Mouse (Mus musculus): ENCODE measurements at regions not wholly inside any gene's neighbourhood (a gene's known extent, or its start where the extent isn't known, plus 50 kb on each side); places are given as distances from the start of the nearest gene placed in this dataset.

DNA sequence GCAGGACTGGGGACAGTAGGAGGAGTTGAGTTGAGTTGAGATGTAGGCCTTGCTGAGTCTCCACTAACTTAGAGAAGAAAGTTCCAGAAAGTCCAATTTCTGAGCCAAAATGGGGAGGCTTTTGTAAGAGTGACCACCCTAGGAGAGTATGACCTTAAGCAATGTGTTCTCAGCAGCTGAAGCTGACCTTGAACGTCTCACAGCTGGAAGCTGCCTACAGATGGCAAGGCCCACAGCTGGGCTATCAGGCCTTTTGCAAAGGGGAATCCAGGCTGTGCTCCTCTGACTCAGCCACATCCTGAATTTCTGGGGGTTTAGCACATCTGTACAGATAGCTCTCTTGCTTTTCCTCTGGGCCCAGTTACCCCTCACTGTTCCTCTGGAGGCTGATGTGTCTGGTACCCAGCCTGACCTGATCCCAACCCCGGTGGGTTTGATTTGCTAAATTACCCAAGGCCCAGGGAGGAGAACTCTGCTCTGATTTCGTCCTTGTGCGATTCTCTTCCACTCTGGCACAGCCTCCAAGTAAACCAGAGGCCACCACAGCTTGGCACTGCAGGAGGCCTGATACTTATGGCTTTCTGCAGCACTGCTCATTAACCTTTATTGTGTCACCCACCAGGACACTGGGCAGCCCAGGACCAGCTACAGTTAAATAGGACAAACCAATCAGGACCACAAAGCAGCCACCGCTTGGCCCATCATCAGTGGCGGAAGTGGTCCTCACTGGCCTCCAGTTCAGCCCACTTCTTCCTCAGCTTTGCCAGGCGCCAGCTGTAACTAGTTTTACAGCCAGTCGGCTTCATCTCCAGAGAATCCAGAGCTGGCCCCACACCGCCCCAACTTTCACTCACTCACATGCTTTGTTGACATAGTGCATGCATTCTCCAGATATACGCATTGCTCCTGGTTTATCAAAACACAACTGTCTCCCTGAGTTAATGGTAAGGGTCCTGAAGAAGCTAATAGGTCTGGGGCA lies 276.1 kb downstream of the Bcor start:
- no peak for ATAC-seq (ENCODE audit: insufficient number of reproducible peaks, low FRiP score, low TSS enrichment)

DNA sequence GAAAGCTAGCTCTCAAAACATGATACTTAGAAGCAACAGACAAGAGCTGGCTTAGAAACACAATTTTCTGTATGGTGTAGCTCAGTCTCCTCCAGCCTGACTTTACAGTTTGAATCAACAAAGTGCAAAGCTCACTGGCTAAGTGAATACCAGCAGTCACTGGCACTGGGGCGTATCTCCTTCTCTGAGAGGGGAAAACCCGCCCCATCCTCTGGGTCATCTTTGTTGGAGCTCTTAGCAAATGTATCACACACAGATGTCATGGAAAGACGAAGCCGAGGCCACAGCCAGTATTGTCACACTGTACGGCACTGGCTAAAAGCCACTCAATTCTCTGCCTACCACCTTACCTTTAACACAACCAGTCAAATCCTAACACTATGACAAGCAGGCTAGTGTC lies 267.8 kb downstream of the Bcor start:
- ATAC-seq (ENCODE audit: insufficient number of reproducible peaks, low FRiP score, low TSS enrichment): no peak

DNA sequence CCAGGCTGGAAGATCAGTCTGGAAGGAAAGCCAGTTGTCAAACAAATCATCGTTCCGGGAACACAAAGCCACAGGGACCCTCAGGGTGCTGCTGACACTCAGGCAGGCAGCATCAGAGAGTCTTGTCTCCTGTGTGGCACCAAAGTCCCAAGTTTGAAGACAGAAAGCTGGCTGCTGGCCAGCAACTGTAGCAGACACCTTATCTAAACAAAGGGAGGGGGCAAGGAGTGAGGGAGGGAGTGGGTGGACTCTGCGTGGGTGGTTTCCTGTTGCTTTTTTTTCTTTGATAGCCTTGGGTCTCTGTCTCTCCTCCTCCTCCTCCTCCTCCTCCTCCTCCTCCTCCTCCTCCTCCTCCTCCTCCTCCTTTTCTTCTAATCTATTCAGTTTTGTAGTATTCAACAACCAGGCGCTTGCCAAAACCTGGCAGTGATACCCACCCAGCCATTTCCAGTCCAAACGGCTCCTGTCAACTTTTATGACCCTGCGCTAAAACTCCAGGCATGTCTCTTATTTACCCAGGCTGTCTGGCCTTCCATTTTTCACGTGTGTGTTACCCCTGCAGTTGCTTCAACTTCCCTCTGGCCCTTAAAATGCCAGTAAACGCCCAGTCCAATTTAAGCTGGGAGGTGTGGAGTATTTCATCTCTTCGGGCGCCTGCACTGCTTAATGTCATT lies 266.4 kb downstream of the Bcor start:
- no peak for ATAC-seq (ENCODE audit: insufficient number of reproducible peaks, low FRiP score, low TSS enrichment)

DNA sequence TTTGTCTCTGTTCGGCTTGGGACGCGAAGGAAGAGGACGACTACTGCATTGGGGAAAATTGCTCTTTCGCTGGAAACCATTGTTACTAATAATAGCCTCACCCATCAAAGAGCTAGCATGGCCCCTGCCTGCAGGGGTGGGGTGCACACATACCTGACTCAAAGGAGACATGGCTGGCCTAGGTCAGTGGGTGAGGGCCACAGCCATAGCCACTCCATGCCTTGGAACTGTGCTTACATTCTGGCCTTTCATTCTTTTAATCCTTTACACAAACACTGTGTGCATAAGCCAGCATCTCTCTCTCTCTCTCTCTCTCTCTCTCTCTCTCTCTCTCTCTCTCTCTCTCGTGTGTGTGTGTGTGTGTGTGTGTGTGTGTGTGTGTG lies 265.9 kb downstream of the Bcor start:
- no peak for ATAC-seq (ENCODE audit: insufficient number of reproducible peaks, low FRiP score, low TSS enrichment)

DNA sequence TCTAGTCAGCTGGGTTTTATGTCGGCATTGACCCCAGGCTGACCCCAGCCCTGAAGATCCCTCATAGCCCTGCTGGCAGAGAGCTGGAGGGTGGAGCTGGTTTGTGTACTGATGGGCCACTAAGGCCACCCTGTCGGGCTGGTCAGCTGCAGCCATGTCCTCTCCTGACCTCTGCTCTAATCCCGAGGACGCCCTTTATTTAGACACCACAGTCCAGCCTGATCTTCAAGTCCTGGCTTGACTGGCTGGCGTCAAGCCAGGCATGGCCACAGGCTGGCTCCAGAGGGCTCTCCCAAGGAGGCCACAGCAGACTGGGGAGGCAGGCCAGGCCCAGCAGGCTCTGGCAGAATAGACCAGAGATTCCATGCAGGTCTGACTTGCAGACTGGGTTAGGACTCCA lies 264.8 kb downstream of the Bcor start:
- ATAC-seq (ENCODE audit: insufficient number of reproducible peaks, low FRiP score, low TSS enrichment): no peak

DNA sequence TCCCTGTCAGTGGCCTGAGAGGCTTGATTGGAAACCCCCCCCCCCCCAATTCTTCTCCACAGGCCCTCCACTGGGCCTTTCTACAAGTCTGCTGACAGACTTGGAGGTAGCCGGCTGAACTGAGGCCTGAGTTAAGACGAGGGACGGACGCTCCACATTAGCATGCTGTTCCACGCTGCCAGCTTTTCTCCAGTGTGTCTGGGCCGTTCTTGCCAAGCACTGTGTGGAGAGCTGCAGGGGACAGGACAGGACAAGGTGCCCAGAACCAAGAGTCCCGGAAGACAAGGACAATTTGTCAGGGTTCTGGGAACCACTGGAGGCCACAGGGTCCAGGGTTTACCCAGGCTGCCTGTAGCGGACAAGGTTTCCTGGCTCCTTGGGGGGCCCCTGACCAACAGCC lies 261.9 kb downstream of the Bcor start:
- ATAC-seq (ENCODE audit: insufficient number of reproducible peaks, low FRiP score, low TSS enrichment): no peak

DNA sequence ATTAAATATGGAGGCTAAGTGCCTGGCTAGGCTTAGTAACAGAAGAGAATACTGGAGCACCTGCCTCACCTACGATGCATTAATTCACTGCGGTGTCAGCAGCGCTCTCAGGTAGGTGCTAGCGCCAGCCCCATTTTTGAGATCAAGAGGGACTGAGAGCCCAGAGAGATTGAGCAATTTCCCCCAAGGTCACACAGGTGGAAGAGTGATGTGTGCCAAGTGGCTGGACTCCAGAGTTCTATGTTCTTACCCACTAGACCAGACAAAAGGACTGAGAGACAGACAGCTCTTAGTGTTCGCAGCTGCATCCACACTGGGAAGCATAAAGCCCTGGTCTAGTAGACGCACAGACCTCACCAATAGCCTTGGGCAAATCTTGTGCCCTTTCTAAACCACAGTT lies 261.1 kb downstream of the Bcor start:
- no peak for ATAC-seq (ENCODE audit: insufficient number of reproducible peaks, low FRiP score, low TSS enrichment)

DNA sequence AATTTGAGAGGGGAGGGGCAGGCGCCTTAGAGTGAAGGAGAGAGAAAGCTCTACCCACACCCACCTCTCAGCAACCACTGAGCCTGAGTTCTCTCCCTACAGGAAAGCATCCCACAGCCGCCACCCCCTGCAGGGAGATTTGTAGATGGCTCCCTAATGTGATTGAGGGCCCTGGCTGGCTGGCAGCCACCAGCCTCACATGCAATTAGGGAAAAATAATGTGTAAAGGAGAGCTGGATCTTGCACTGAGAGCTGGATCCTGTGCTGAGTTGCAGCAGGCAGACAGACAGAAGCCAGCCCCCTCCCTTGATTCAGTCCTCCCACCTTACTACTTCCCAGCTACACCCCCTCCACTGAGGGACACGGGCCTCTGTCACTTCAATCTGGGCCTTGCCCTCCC lies 260.2 kb downstream of the Bcor start:
- no peak for ATAC-seq (ENCODE audit: insufficient number of reproducible peaks, low FRiP score, low TSS enrichment)

DNA sequence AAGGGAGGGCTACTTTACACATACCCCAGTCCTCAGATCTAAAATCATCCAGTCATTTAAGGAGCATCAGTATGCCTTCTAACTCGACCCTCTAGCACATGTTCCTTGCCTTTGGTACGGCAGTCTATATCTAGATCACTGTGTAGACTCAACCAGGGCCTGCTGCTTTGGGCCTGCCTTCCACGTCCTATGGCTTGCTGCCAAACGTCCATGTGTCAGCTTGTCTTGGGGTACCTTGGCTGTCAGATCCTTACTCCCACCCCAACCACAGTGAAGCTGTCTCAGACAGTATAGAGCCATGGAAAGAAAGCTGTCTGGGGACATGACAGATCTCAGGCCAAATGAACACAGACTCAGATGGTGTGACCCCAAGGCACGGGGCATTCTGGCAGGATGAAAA lies 258.4 kb downstream of the Bcor start:
- ATAC-seq (ENCODE audit: insufficient number of reproducible peaks, low FRiP score, low TSS enrichment): no peak

DNA sequence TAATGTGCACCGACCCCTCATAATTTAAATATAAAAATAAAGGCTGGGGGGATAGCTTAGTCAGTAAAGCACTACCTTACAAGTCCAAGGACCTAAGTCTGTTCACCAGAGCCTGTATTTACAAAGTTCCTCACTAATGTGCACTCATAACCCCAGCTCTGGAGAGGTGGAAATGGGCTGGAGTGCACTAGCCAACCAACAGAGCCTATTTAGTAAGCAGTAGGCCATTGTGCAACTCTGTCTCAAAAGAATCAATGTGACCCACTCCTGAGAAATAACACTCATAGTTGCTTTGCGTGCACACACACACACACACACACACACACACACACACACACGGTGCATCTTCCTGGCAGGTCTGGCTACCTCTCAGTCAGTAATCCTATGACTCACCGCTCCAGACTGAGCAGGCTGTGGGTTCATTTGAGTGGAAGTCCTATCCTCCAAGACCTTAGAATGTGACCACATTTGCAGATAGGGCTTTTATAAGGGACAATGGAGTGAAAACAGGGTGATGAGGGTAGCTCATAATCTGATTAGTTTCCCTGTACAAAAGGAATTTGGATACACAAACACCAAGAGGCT lies 256.9 kb downstream of the Bcor start:
- ATAC-seq (ENCODE audit: insufficient number of reproducible peaks, low FRiP score, low TSS enrichment): no peak

DNA sequence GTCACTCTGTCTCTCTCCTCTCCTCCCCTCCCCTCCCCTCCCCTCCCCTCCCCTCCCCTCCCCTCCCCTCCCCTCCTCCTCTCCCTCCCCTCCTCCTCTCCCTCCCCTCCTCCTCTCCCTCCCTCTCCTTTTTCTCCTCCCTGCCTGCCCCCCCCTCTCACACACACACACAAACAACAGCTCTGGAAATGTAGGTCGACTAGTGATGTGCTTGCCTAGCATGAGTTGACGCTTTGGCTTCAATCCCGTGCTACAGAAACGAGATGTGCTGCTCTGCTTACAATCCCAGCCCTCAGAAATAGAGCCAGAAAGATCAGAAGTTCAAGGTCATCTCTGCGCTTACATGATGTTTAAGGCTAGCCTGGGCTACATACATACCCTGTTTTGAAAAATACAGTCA lies 254.9 kb downstream of the Bcor start:
- ATAC-seq (ENCODE audit: insufficient number of reproducible peaks, low FRiP score, low TSS enrichment): no peak

DNA sequence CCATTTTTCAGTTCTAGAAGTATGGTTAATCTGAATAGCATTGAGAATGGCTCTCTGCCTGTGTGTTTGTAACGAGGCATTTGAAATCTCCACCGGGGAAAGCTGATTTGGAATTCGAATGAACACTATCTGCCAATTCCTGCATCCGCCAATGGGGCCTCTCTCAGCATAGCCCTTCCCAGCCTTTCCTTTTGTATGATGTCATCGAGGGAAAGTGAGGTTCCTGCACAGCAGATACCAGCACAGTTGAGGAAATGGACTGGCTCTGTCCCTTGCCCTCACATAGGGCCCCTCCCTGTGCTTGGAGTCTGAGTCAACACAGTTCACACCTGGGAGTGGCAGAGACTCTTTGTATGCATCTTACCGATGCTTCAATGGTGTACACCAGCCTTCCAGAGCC lies 253.0 kb downstream of the Bcor start:
- no peak for ATAC-seq (ENCODE audit: insufficient number of reproducible peaks, low FRiP score, low TSS enrichment)

DNA sequence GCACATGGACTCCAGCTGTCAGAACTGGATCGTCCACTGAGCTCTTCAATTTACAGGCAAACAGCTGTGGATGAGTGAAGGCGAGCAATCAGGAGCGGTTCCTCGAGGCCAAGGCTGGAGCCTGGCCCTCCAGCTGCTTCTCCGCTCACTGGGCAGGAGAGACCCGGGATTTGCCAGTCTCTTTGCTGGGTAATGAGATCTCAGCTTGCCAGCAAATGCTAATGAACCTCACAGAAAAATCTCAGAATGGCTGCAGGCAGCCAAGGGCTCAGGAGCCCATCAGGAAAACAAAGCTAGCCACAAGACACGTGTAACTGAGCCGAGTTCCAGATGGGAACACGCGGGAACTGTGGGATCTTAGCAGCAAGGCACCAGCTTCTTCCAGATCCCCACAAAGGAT lies 244.2 kb downstream of the Bcor start:
- no peak for ATAC-seq (ENCODE audit: insufficient number of reproducible peaks, low FRiP score, low TSS enrichment)

DNA sequence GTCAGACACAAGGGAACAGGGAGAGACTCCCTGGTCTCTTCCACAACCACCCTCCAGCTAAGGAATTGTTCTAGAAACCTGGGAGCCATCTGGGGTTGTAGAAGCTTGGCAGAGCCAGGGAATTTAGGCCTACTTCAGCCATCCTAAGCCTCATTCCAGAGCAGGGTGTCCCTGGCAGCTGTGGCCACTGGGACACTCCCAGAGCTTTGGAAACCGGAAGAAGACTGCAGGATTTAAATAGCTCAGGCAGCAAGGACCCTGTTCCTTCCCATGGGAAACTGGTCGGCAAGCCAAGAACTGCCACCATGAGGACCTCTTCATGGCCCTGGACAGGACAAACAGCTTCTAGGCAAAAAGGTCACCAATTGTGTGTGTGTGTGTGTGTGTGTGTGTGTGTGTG lies 239.9 kb downstream of the Bcor start:
- ATAC-seq (ENCODE audit: insufficient number of reproducible peaks, low FRiP score, low TSS enrichment): no peak

DNA sequence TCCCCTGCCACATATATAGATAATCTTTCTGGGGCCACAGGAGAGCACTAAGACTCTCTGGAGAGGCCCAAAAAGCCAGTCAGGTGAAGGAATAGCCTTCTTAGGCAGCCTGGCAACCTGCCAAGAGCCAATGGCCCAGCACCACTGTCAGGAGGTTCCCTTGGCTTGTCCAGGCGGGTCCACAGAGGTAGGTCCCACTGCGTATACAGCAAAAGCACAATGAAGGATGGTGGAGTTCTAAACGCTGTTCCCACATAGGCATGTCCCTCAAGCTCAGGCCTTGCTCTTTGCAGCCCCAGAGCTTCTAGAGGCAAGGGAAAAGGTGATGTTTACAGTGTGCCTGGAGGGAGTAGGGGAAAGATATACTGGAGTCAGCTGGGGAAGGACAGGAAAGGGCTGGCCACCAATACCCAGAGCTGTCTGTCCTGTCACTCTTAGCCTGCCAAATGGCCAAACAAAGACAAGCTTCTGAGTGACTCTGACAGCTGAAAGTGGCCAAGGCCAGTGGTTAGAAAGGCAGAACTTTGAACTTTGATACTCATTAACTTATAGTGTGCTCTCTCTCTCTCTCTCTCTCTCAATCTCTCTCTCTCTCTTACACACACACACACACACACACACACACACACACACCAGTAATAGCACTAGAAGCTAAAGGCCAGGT lies 235.4 kb downstream of the Bcor start:
- ATAC-seq (ENCODE audit: insufficient number of reproducible peaks, low FRiP score, low TSS enrichment): no peak

DNA sequence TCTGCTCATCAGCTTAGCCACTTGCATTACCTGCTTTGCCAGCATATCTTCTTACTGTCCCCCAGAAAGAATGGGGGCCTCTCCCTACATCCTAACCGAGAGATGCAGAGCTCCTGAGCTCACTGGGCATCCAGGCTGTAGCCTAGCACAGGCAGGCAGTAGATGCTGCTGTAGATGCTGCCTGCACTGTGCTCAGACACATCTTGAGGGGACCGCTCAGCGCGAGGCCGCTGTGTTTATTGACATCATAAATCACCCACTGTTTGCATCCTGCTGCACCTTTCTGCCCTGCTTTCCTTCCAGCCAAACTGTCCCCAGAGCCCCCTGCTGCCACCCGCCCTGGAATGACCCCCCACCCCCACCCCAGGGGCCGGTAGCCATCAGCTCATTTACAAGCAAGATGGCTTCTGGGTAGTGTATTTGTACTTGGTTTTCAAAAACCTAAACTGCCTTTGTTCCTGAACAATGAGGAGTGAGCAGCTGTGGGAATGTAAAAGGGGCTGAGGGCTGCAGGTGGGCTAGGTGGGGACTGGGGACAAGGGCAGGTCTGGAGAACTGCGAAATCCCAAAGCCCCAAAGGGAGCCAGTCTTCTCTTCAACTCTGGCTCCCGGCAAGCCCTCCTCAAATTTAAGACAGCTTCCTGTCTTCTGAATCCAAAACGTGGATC lies 233.2 kb downstream of the Bcor start:
- ATAC-seq (ENCODE audit: insufficient number of reproducible peaks, low FRiP score, low TSS enrichment): no peak

DNA sequence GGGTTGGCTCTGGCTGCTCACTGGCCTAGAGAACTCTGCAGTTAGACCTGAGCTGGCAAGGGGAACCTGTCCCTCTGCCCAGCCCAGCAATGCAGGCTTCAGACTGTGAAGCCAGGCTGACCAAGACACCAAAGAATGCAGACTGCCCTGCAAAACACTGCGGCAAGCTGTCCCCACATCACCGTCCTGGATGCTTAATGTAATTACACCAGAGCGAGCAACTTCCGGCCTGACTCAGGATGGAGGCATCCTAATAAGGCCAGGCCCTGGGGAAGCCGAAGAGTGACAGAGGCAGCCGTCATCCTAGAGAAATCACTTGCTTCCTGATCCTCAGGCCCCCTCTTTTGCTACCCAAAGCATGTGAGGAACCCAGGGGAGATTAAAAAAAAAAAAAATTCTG lies 230.7 kb downstream of the Bcor start:
- no peak for ATAC-seq (ENCODE audit: insufficient number of reproducible peaks, low FRiP score, low TSS enrichment)

DNA sequence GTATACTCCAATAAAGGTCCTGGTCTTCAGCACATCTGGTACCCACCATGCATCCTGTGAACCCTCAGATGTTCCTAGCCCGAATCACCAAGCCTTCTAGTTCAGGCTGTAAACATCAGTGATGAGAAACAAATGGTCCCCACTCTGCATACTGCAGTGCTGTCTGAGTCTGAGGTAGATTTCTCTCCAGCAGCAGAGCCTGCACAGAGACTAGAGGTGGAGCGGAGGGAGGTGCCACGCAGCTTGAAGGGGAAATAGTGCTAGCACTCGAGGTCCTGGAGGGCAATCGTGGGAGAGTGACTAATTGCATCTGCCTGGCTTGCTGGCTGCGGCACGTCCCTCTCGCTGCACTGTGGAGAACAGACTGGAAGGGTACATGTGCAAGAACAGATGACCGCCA lies 228.7 kb downstream of the Bcor start:
- ATAC-seq (ENCODE audit: insufficient number of reproducible peaks, low FRiP score, low TSS enrichment): no peak

DNA sequence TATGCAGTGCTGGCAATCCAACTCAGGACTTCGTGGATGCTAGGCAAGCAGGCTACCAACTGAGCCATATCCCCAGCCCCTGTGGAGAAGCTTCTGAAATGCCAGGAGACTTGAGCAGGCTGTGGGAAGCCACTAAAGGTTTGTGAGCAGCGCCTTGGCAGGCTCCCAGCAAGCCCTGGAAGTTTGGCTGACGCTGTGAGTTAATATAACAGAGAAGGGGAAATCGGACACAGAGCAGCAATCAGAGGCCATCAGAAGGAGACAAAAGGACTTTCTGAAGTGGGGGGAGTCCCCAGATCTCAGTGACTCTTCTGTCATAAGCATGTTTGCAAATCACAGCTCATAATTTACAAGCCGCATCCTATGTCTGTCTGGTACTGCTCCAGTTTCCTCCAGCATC lies 224.8 kb downstream of the Bcor start:
- ATAC-seq (ENCODE audit: insufficient number of reproducible peaks, low FRiP score, low TSS enrichment): no peak

DNA sequence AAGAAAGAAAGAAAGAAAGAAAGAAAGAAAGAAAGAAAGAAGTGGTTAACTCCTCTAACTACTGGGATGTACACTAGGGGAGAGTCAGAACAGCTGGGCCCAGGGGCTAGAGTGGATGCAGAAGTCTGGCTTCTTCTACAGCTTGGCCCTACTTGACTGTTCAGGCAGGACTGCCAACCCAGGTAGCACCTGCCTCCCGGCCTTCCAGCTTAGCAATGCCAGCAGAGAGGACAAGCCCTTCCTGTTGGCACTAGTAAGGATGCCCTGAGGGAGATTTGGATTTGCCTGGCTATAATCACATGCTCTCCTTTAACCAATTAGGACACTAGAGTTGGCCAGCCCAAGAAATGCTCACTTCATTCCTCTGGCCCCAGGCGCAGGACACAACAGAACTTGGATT lies 219.9 kb downstream of the Bcor start:
- no peak for ATAC-seq (ENCODE audit: insufficient number of reproducible peaks, low FRiP score, low TSS enrichment)

DNA sequence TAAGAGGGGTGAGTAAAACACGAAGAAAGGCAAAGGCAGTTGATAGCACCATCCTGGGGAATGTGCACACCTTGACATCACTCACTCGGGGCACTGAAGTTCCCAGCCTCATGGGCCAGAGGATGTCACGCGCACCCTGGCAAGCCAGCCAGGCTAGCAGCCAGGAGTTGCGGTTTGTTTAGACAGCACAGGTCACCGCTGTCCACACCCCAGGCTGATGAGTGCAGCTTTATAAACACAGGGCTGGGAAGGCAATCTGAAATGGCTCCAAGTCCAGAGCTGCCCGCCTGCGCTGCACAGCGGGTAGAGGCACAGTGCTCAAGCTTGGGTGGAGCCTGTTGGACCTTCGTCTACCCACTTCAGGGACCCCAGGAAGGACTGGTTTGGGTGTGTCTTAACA lies 216.8 kb downstream of the Bcor start:
- no peak for ATAC-seq (ENCODE audit: insufficient number of reproducible peaks, low FRiP score, low TSS enrichment)

Data from cerebellum, adult (tissue).